Mouse (Mus musculus): ENCODE results near the gene Avpr1b. TPM values are rescaled to one million over a fixed set of nuclear protein-coding genes. Genes with fewer than 3 reads are reported as not detected.
"Not testable (repeated sequence)": the region's sequence is repeated elsewhere in the genome, so short reads cannot be mapped to it uniquely, and the experiment has no call there.

Avpr1b gene
- not detected in 2 replicates for polyA plus RNA-seq (2015; fragmentation: Nextera tagmentation; extraction: Ambion mirVana)

- Histone ChIP-seq H3K4me1 (replicated peaks) (no peaks in the 10 kb centered on the region), H3K27ac (no peak within 1 kb of the TSS), H3K36me3 (no peaks in the 10 kb centered on the region), H3K9ac (no peak within 1 kb of the TSS), H3K27me3 (peaks cover 30% of the 10 kb centered on the region), H3K4me2 (no peak within 1 kb of the TSS), H3K9me3 (replicated peaks) (no peaks in the 10 kb centered on the region), H3K4me3 (replicated peaks) (no peak within 1 kb of the TSS)
- ATAC-seq (ENCODE audit: low read depth) (no peak), DNase-seq (no peak)
- WGBS (ENCODE audit: insufficient replicate concordance): 28% methylated on average over 12 of the region's 12 CpGs
Measured at GRCm38 (mm10) chr1:131598905-131599304, at the start of gene Avpr1b. Gene Avpr1b, plus strand, starts transcription at chr1:131599239.

GRCm38 (mm10) chr1:131551956-131552355 lies 47.1 kb upstream of the Avpr1b start:
- Histone ChIP-seq H3K4me1 (replicated peaks) (peaks cover 1% of the 10 kb centered on the region; the same call in 1 of the 2 replicates), H3K4me2 (no peak overlapping the region), H3K27me3 (no peaks in the 10 kb centered on the region), H3K9ac (no peak overlapping the region), H3K9me3 (replicated peaks) (no peaks in the 10 kb centered on the region), H3K36me3 (no peaks in the 10 kb centered on the region), H3K27ac (no peak overlapping the region), H3K4me3 (replicated peaks) (no peak overlapping the region)
- DNase-seq (no peak), ATAC-seq (ENCODE audit: low read depth) (no peak)
- 69% methylated on average over 2 of the region's 2 CpGs for WGBS (ENCODE audit: insufficient replicate concordance)

- ATAC-seq (ENCODE audit: low read depth) (no peak), DNase-seq (no peak)
- H3K4me1 ChIP-seq (replicated peaks): no peaks in the 10 kb centered on the region
- H3K9me3 ChIP-seq (replicated peaks): no peaks in the 10 kb centered on the region
- H3K4me3 ChIP-seq (replicated peaks): no peak overlapping the region
- no peak overlapping the region for H3K4me2 ChIP-seq
- no peaks in the 10 kb centered on the region for H3K36me3 ChIP-seq
- no peak overlapping the region for H3K9ac ChIP-seq
- H3K27me3 ChIP-seq: no peaks in the 10 kb centered on the region
- H3K27ac ChIP-seq: no peak overlapping the region
Measured at GRCm38 (mm10) chr1:131553428-131553827, 45.6 kb upstream of the Avpr1b start.

GRCm38 (mm10) chr1:131555042-131555812 lies 43.8 kb upstream of the Avpr1b start:
- H3K4me1 ChIP-seq (replicated peaks): no peaks in the 10 kb centered on the region
- DNase-seq (peak; percentile 49), ATAC-seq (ENCODE audit: low read depth) (peak; percentile 65; the same call in 1 of the 2 replicates)
- H3K36me3 ChIP-seq: no peaks in the 10 kb centered on the region
- no peak overlapping the region for H3K4me3 ChIP-seq (replicated peaks)
- no peak overlapping the region for H3K27ac ChIP-seq
- peak overlapping the region; percentile 30; the same call in 1 of the 2 replicates for H3K4me2 ChIP-seq
- no peak overlapping the region for H3K9ac ChIP-seq
- no peaks in the 10 kb centered on the region for H3K27me3 ChIP-seq
- no peaks in the 10 kb centered on the region for H3K9me3 ChIP-seq (replicated peaks)
- WGBS (ENCODE audit: insufficient replicate concordance): 7% methylated on average over 13 of the region's 13 CpGs

GRCm38 (mm10) chr1:131560500-131560899 lies 38.5 kb upstream of the Avpr1b start:
- Histone ChIP-seq H3K27me3 (no peaks in the 10 kb centered on the region), H3K36me3 (no peaks in the 10 kb centered on the region), H3K4me3 (replicated peaks) (no peak overlapping the region), H3K4me1 (replicated peaks) (no peaks in the 10 kb centered on the region), H3K9me3 (replicated peaks) (no peaks in the 10 kb centered on the region), H3K9ac (no peak overlapping the region), H3K27ac (no peak overlapping the region), H3K4me2 (no peak overlapping the region)
- ATAC-seq (ENCODE audit: low read depth) (no peak), DNase-seq (no peak)

GRCm38 (mm10) chr1:131562081-131562480 lies 37.0 kb upstream of the Avpr1b start:
- H3K4me3 ChIP-seq (replicated peaks): no peak overlapping the region
- no peaks in the 10 kb centered on the region for H3K36me3 ChIP-seq
- DNase-seq: no peak
- H3K4me1 ChIP-seq (replicated peaks): no peaks in the 10 kb centered on the region
- WGBS (ENCODE audit: insufficient replicate concordance): 61% methylated on average over 2 of the region's 2 CpGs
- H3K9me3 ChIP-seq (replicated peaks): no peaks in the 10 kb centered on the region
- no peak overlapping the region for H3K4me2 ChIP-seq
- no peaks in the 10 kb centered on the region for H3K27me3 ChIP-seq
- H3K27ac ChIP-seq: no peak overlapping the region
- ATAC-seq (ENCODE audit: low read depth): no peak
- no peak overlapping the region for H3K9ac ChIP-seq

- not testable (repeated sequence) for H3K9me3 ChIP-seq (replicated peaks); H3K4me3 ChIP-seq (replicated peaks); H3K27me3 ChIP-seq; H3K36me3 ChIP-seq; H3K9ac ChIP-seq; H3K27ac ChIP-seq; H3K4me1 ChIP-seq (replicated peaks)
- 19% methylated on average over 11 of the region's 11 CpGs for WGBS (ENCODE audit: insufficient replicate concordance)
- DNase-seq (peak; percentile 46), ATAC-seq (ENCODE audit: low read depth) (peak; percentile 75)
- peak overlapping the region; percentile 29; the same call in 1 of the 2 replicates for H3K4me2 ChIP-seq
Measured at GRCm38 (mm10) chr1:131566056-131566455, 33.0 kb upstream of the Avpr1b start.

GRCm38 (mm10) chr1:131569721-131570120 lies 29.3 kb upstream of the Avpr1b start:
- DNase-seq (no peak), ATAC-seq (ENCODE audit: low read depth) (no peak)
- 62% methylated on average over 6 of the region's 6 CpGs for WGBS (ENCODE audit: insufficient replicate concordance)
- H3K9ac ChIP-seq: no peak overlapping the region
- no peak overlapping the region for H3K4me2 ChIP-seq
- H3K9me3 ChIP-seq (replicated peaks): no peaks in the 10 kb centered on the region
- H3K27me3 ChIP-seq: no peaks in the 10 kb centered on the region
- no peak overlapping the region for H3K27ac ChIP-seq
- H3K4me3 ChIP-seq (replicated peaks): no peak overlapping the region
- no peaks in the 10 kb centered on the region for H3K4me1 ChIP-seq (replicated peaks)
- H3K36me3 ChIP-seq: no peaks in the 10 kb centered on the region

GRCm38 (mm10) chr1:131570391-131570790 lies 28.6 kb upstream of the Avpr1b start:
- DNase-seq: no peak

GRCm38 (mm10) chr1:131573721-131574120 lies 25.3 kb upstream of the Avpr1b start:
- H3K9ac ChIP-seq: no peak overlapping the region
- no peaks in the 10 kb centered on the region for H3K36me3 ChIP-seq
- H3K4me3 ChIP-seq (replicated peaks): no peak overlapping the region
- no peaks in the 10 kb centered on the region for H3K27me3 ChIP-seq
- WGBS (ENCODE audit: insufficient replicate concordance): 74% methylated on average over 14 of the region's 14 CpGs
- DNase-seq: no peak
- no peak overlapping the region for H3K27ac ChIP-seq
- H3K4me2 ChIP-seq: no peak overlapping the region
- H3K4me1 ChIP-seq (replicated peaks): no peaks in the 10 kb centered on the region
- peak; percentile 89 for ATAC-seq (ENCODE audit: low read depth)
- no peaks in the 10 kb centered on the region for H3K9me3 ChIP-seq (replicated peaks)

More at GRCm38 (mm10) chr1:131570391-131570790, 28.6 kb upstream of the Avpr1b start:
- Histone ChIP-seq H3K9ac (no peak overlapping the region), H3K36me3 (no peaks in the 10 kb centered on the region), H3K9me3 (replicated peaks) (no peaks in the 10 kb centered on the region), H3K27me3 (no peaks in the 10 kb centered on the region), H3K27ac (no peak overlapping the region), H3K4me3 (replicated peaks) (no peak overlapping the region), H3K4me2 (no peak overlapping the region), H3K4me1 (replicated peaks) (no peaks in the 10 kb centered on the region)
- 64% methylated on average over 4 of the region's 4 CpGs for WGBS (ENCODE audit: insufficient replicate concordance)
- ATAC-seq (ENCODE audit: low read depth): no peak

GRCm38 (mm10) chr1:131578943-131579680 lies 19.9 kb upstream of the Avpr1b start:
- ATAC-seq (ENCODE audit: low read depth) (no peak), DNase-seq (no peak)
- Histone ChIP-seq H3K27me3 (0 out of 2 replicates have a peak, but pooled peaks cover 5% of the 10 kb centered on the region), H3K4me2 (no peak overlapping the region), H3K27ac (no peak overlapping the region), H3K9me3 (replicated peaks) (no peaks in the 10 kb centered on the region), H3K4me1 (replicated peaks) (no peaks in the 10 kb centered on the region), H3K4me3 (replicated peaks) (no peak overlapping the region), H3K9ac (no peak overlapping the region), H3K36me3 (no peaks in the 10 kb centered on the region)
- 65% methylated on average over 17 of the region's 17 CpGs for WGBS (ENCODE audit: insufficient replicate concordance)
